ENCODE assay signal across 1 mouse cellular context in genomic region chr19:44104393-44104792, GRCm38 (mm10).
TF ChIP-seq lines count a peak whose summit lies in the region.

No protein-coding gene starts in this region.

TF ChIP-seq in MEL, 35 proteins besides CTCF, POLR2A, EP300 and RAD21:
- TF ChIP-seq GATA1 (IDR thresholded peaks at IDR 0.05; ENCODE audit: low read depth, low read length) = no peak
- TF ChIP-seq TCF12 (IDR thresholded peaks at IDR 0.05; ENCODE audit: low read depth, low read length) = no peak
- no peak for TF ChIP-seq ELF1 (IDR thresholded peaks at IDR 0.05; ENCODE audit: low read depth, low read length)
- TF ChIP-seq ZNF384 (IDR thresholded peaks at IDR 0.05; ENCODE audit: low read depth, low read length) = no peak
- TF ChIP-seq USF1 (IDR thresholded peaks at IDR 0.05; ENCODE audit: low read depth, low read length) = no peak
- no peak for TF ChIP-seq GABPA (IDR thresholded peaks at IDR 0.05; ENCODE audit: low read depth, low read length)
- TF ChIP-seq CHD1 (IDR thresholded peaks at IDR 0.05; ENCODE audit: low read depth, low read length) = no peak
- no peak for TF ChIP-seq UBTF (IDR thresholded peaks at IDR 0.05; ENCODE audit: borderline replicate concordance, insufficient read depth, low read depth, low read length)
- no peak for TF ChIP-seq TAL1 (IDR thresholded peaks at IDR 0.05; ENCODE audit: low read length)
- no peak for TF ChIP-seq MEF2A (IDR thresholded peaks at IDR 0.05; ENCODE audit: extremely low read depth, insufficient replicate concordance, low read depth, low read length, poor library complexity, severe bottlenecking)
